Mouse (Mus musculus): ENCODE data around the gene Slamf6.

GRCm38 (mm10) chr1:172001665-172002064, 84.3 kb downstream of the Slamf6 start:
- TF ChIP-seq CTCF (IDR thresholded peaks at IDR 0.05; ENCODE audit: insufficient read depth, low read depth, low read length): no peak
- TF ChIP-seq POLR2A (IDR thresholded peaks at IDR 0.05; ENCODE audit: insufficient read depth, low read depth, low read length): no peak
